Mouse (Mus musculus) midbrain, embryonic 15.5 days (tissue): ENCODE results near the gene Pik3ap1. TPM values are rescaled to one million over a fixed set of nuclear protein-coding genes. Genes with fewer than 3 reads are reported as not detected.

Source experiments
- ATAC-seq: fragments of 200-750 bp; cut with Nextera tagmentation; replicated peaks from 2 replicates; pipeline ENCODE4 v1.8.0; 2017; ENCODE audit warnings: moderate TSS enrichment
- H3K27ac ChIP-seq: fragments of 300-500 bp; sonication (generic); 2 replicates; pipeline ENCODE4 v1.5.1; 2015; ENCODE audit warnings: mild to moderate bottlenecking, inconsistent platforms
- H3K27me3 ChIP-seq: fragments of 300-500 bp; sonication (generic); replicated peaks from 2 replicates; pipeline ENCODE4 v1.6.1; 2015; ENCODE audit warnings: inconsistent platforms
- H3K36me3 ChIP-seq: fragments of 300-500 bp; sonication (generic); replicated peaks from 2 replicates; pipeline ENCODE4 v1.6.1; 2015; ENCODE audit warnings: inconsistent platforms
- H3K4me1 ChIP-seq: fragments of 300-500 bp; sonication (generic); 2 replicates; pipeline ENCODE4 v1.6.1; 2015; ENCODE audit warnings: inconsistent platforms
- H3K4me2 ChIP-seq: fragments of 300-500 bp; sonication (generic); 2 replicates; pipeline ENCODE4 v1.6.1; 2015; ENCODE audit warnings: inconsistent platforms, mild to moderate bottlenecking, moderate library complexity
- H3K4me3 ChIP-seq: fragments of 300-500 bp; sonication (generic); 2 replicates; pipeline ENCODE4 v1.5.1; 2015; ENCODE audit warnings: mild to moderate bottlenecking, inconsistent platforms
- H3K9ac ChIP-seq: fragments of 300-500 bp; sonication (generic); 2 replicates; pipeline ENCODE4 v1.6.1; 2015; ENCODE audit warnings: mild to moderate bottlenecking, inconsistent platforms
- H3K9me3 ChIP-seq: fragments of 300-500 bp; sonication (generic); 2 replicates; pipeline ENCODE4 v1.6.1; 2016; ENCODE audit warnings: inconsistent platforms
- WGBS: fragments of 180-500 bp; shearing (Covaris S2); methylation state at CpG from one replicate; pipeline ENCODE4 v1.1.7; 2015; ENCODE audit warnings: mixed read lengths; 5-methylcytosine and 5-hydroxymethylcytosine counted together
- polyA plus RNA-seq: library from polyadenylated mRNA; unstranded; fragments of >200 nt; fragmentation: Nextera tagmentation; extraction: Ambion mirVana; gene quantifications from 2 replicates; pipeline ENCODE4 v1.2.1, GENCODE M21; 2015

Gene Pik3ap1
- polyA plus RNA-seq, 1 experiment from 2014 or later: 2.4 TPM

DNA sequence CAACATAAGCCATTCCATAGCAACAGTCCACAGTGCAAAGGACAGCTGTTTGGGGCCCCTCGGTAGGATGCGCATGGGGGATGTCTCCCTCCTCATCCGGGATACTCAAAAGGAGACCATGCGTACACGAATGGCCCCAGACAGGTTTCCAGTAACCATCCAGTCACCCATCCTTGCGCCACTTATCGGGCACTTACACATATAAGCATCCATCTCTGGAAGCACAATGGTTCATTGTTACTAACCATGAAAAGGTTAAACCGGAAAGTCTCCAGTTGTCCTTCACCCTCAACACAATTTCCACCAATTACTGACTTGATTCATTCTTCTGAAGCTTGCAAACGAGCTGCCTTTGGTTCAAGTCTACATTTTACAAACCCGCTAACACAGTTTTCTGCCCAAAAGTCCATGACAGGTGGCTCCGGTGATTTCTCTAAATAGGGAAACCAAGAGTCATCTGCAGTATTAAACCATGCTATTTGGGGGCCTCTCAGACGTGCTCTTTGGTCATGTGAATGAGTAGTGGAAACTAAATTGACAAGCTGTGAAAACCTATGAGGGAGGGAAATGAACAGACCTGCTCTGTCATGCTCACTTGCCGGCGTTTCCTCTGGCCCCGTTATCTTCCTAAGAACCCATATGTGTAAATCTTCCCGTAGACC is 18.6 kb downstream of the Pik3ap1 start:
- WGBS: 88% methylated on average over 16 of the region's 16 CpGs
- Histone ChIP-seq H3K4me1 (no peaks in the 10 kb centered on the region), H3K27ac (no peak overlapping the region), H3K9ac (no peak overlapping the region), H3K27me3 (no peaks in the 10 kb centered on the region), H3K4me3 (no peak overlapping the region), H3K9me3 (no peaks in the 10 kb centered on the region), H3K36me3 (no peaks in the 10 kb centered on the region), H3K4me2 (no peak overlapping the region)
- no peak for ATAC-seq

DNA sequence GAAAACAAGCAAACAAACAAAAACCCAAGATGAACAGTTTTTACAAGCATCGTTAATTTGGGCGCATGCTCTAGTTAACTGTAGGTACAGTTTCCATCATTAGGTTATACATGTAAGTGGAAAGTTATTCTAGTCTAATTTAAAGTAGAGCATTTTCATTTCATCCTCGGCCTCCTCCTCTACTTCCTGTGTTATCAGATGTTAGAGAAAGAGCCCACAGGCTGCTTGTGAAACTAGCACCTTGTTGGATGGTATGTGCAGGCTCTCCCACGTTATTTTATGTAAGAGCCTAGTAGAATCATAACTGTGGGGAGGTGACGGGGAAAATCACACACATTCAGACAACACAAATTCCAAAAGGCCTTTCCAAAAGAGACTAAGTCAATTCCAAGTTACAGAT is 19.3 kb downstream of the Pik3ap1 start:
- Histone ChIP-seq H3K4me2 (no peak overlapping the region), H3K27me3 (no peaks in the 10 kb centered on the region), H3K27ac (no peak overlapping the region), H3K9ac (no peak overlapping the region), H3K4me1 (no peaks in the 10 kb centered on the region), H3K9me3 (no peaks in the 10 kb centered on the region), H3K4me3 (no peak overlapping the region), H3K36me3 (no peaks in the 10 kb centered on the region)
- WGBS: 90% methylated on average over 5 of the region's 5 CpGs
- no peak for ATAC-seq

DNA sequence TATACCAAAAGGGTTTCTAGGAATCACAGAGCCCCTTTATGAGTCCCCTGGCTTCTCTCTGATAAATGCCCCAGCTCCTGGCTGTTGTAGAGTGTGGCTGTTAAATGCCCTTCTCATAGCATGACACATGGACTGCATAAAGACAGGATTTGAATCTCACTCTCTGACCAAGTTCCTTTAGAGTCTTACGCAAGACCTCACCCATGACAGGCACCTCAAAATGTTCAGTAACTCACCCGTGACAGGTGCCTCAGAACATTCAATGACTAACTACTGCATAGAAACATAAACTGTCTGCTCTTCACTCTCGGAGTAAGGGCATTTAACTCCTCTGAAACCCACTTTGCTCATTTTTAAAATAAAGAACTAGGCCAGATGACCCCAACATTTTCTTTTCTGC is 20.4 kb downstream of the Pik3ap1 start:
- no peak for ATAC-seq
- 82% methylated on average over 3 of the region's 3 CpGs for WGBS
- Histone ChIP-seq H3K36me3 (no peaks in the 10 kb centered on the region), H3K9ac (no peak overlapping the region), H3K4me3 (no peak overlapping the region), H3K9me3 (no peaks in the 10 kb centered on the region), H3K4me1 (no peaks in the 10 kb centered on the region), H3K4me2 (no peak overlapping the region), H3K27me3 (no peaks in the 10 kb centered on the region), H3K27ac (no peak overlapping the region)

DNA sequence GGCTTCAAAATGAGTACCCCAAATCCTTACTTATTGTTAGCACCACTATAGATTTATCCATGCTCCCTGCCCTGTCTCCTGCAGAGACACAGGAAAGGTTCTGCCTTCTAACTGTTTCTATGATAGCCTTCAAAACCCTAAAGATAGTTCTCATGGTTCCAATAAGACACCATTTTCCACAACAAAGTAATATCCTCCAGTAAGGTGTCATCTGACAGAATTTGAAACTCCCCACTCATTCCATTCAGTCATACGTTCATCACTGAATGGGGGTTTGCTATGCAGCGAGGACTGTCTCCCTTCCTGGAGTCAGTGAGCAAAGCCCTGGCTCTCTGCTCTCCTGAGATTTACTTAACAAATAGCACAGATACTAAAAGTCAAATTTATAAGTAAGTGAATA is 21.9 kb downstream of the Pik3ap1 start:
- H3K9ac ChIP-seq: no peak overlapping the region
- H3K4me1 ChIP-seq: no peaks in the 10 kb centered on the region
- H3K9me3 ChIP-seq: no peaks in the 10 kb centered on the region
- no peak overlapping the region for H3K4me2 ChIP-seq
- no peak overlapping the region for H3K4me3 ChIP-seq
- H3K27ac ChIP-seq: no peak overlapping the region
- H3K27me3 ChIP-seq: no peaks in the 10 kb centered on the region
- ATAC-seq: no peak
- no peaks in the 10 kb centered on the region for H3K36me3 ChIP-seq
- 83% methylated on average over 2 of the region's 2 CpGs for WGBS

DNA sequence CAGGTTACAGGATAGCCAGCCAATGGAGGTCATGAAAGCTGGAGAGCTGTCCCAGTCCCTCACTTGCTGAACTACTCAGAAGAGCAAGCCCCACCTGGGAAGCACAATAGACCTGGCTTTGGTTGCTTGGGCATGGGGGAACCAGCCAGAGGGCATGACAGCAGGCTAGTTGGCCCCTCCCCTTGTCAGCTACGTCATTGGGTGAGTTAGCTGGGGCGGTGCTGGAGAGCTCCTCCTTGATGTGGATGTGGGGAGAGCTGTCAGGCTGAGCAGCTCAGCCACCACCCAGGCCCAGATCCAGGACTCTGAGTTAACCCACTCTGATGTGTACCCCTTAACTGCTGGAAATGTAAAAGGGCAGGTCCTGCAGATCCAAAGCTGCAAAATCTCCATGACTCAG is 24.4 kb downstream of the Pik3ap1 start:
- Histone ChIP-seq H3K27me3 (no peaks in the 10 kb centered on the region), H3K4me1 (no peaks in the 10 kb centered on the region), H3K4me2 (no peak overlapping the region), H3K36me3 (no peaks in the 10 kb centered on the region), H3K27ac (no peak overlapping the region), H3K4me3 (no peak overlapping the region), H3K9ac (no peak overlapping the region), H3K9me3 (no peaks in the 10 kb centered on the region)
- WGBS: 11% methylated on average over 2 of the region's 2 CpGs
- ATAC-seq: no peak

DNA sequence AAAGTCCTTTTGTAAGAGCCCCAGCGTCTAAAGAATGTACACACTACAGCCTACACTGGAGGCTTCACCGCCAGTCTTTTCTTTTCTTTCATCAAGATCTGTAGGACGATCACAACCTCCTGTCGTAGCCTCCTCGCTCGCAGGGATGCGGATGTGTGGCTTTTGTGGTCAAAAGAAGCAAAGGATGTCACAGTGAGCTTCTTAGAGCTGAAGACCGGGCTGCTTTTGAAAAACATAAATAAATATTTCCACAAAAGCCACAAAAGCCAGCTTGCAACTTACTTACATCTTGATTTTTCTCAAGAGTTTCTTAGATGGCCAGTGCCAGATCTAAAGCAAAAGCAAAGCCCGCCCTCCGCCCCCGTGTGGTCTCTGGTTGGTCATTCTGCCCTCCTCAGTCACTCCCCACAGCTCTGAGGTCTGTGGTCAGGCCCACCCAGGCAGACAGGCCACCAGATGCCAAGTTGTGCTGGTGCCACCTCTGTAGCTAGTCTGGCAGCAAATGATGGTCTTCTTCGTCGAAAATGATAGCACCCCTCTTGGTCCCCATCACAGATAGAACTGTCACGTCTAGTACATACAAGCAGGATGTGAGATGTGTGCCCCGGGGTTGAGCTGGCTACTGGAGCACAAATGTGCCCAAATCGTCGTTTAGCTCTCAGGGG is 30.5 kb downstream of the Pik3ap1 start:
- Histone ChIP-seq H3K36me3 (no peaks in the 10 kb centered on the region), H3K4me2 (no peak overlapping the region), H3K27me3 (no peaks in the 10 kb centered on the region), H3K9me3 (no peaks in the 10 kb centered on the region), H3K27ac (no peak overlapping the region), H3K9ac (no peak overlapping the region), H3K4me3 (no peak overlapping the region), H3K4me1 (no peaks in the 10 kb centered on the region)
- ATAC-seq: no peak
- WGBS: 83% methylated on average over 17 of the region's 17 CpGs

DNA sequence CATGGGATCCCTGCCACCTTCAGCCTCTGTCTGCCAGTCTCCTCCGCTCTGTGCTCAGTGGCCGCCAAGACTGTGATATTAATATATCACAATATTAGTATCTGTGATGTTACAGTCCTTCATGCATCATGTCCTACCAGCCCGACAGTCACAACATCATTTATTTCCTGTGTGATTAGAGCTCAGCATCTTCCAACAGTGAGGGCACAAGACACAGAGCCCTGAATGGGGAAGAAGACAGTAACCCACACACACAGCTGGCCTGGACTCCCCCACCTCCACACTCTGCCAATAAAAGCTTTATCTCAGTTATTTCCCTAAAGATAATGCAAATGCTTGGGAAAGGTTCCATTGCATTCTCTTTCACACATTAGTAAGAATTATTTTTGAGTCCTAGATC is 35.3 kb downstream of the Pik3ap1 start:
- no peak for ATAC-seq
- peaks cover 5% of the 10 kb centered on the region; the same call in 1 of the 2 replicates for H3K4me1 ChIP-seq
- no peak overlapping the region for H3K4me3 ChIP-seq
- no peak overlapping the region for H3K9ac ChIP-seq
- no peak overlapping the region for H3K27ac ChIP-seq
- H3K9me3 ChIP-seq: no peaks in the 10 kb centered on the region
- WGBS: 91% methylated on average over 3 of the region's 3 CpGs
- H3K27me3 ChIP-seq: no peaks in the 10 kb centered on the region
- no peaks in the 10 kb centered on the region for H3K36me3 ChIP-seq
- no peak overlapping the region for H3K4me2 ChIP-seq

DNA sequence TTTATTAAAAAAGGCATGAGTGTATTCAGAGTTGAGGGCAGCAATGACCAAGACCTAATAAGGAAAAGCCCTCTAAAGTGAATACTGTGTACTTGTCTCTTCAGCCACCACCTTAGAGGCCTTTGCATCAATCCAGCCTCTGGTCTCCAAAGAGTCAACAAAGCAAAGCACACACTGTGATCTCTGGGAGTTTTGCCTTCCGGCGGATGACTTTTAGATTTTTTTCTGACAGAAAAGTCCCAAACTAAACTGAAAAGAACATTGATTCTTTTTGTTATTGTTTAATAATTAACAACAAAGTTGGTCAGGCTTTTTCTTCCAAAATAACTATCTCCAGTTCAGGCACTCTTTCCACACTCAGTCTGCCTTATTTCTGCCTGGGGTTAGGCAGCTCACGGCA is 36.7 kb downstream of the Pik3ap1 start:
- no peaks in the 10 kb centered on the region for H3K27me3 ChIP-seq
- no peaks in the 10 kb centered on the region for H3K9me3 ChIP-seq
- ATAC-seq: no peak
- WGBS: 93% methylated on average over 3 of the region's 3 CpGs
- no peak overlapping the region for H3K4me2 ChIP-seq
- no peak overlapping the region for H3K9ac ChIP-seq
- H3K36me3 ChIP-seq: no peaks in the 10 kb centered on the region
- no peak overlapping the region for H3K4me3 ChIP-seq
- no peak overlapping the region for H3K27ac ChIP-seq
- H3K4me1 ChIP-seq: peaks cover 5% of the 10 kb centered on the region; the same call in 1 of the 2 replicates

DNA sequence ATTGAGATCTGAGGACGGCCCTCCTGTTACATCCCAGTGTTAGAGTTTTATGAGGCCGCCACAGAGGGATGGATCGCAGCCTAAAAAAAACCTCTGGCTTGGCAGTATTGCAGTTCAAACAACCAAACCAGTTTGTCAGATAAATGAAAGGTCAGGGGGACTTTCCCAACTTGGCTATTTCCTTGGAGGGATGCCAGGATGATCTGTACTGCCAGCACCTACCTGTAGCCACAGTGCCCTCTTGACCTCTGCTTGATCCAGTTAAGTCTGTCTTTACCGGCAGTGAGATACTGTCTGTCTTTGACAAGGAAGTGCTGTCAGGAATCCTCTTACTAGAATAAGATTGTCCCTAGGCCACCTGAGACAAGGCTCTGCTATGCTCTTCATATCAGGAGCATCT is 37.6 kb downstream of the Pik3ap1 start:
- ATAC-seq: no peak

DNA sequence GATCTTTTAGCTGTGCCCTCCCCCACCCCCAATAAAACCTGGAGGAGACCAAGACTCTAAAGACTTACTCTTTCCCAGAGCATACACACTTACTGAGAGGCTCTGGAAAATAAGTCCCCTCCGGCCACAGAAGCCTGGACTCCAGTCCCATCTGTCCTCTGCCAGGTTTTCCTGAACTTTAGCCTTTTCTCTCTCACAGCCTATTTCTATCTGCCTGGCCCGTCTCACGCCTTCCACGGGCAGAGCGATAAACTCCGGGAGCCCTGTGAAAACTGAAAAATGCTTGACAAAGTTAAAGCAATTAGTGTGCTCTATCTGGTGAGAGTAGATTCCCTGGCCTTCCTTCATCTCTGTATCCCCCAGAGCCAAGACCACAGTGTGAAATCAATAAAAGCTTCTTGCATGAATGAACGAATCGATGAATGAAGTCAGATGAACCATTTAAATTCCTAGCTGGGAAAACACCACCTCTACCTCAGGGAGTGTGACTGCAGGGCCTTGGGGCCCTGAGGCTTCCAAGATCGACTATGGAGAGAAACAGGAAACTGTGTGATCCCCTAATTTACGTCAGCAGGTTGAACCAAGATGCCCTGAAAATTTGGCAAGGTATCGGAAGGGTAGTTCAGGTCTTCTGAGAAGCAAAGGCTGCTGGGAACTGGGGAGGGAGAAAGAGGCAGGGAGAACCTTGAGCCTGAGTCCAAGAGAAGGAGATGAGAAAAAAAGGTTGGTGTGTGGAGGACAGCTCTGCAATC is 38.6 kb downstream of the Pik3ap1 start:
- H3K4me1 ChIP-seq: peaks cover 5% of the 10 kb centered on the region; the same call in 1 of the 2 replicates
- no peaks in the 10 kb centered on the region for H3K27me3 ChIP-seq
- WGBS: 61% methylated on average over 11 of the region's 11 CpGs
- H3K9me3 ChIP-seq: no peaks in the 10 kb centered on the region
- H3K4me3 ChIP-seq: no peak overlapping the region
- no peak for ATAC-seq
- H3K36me3 ChIP-seq: no peaks in the 10 kb centered on the region
- no peak overlapping the region for H3K9ac ChIP-seq
- H3K4me2 ChIP-seq: no peak overlapping the region
- no peak overlapping the region for H3K27ac ChIP-seq

More for the DNA sequence above, 37.6 kb downstream of the Pik3ap1 start:
- no peaks in the 10 kb centered on the region for H3K9me3 ChIP-seq
- H3K27ac ChIP-seq: no peak overlapping the region
- no peaks in the 10 kb centered on the region for H3K36me3 ChIP-seq
- no peaks in the 10 kb centered on the region for H3K27me3 ChIP-seq
- no peak overlapping the region for H3K4me2 ChIP-seq
- 77% methylated on average over 4 of the region's 4 CpGs for WGBS
- H3K4me1 ChIP-seq: peaks cover 5% of the 10 kb centered on the region; the same call in 1 of the 2 replicates
- H3K9ac ChIP-seq: no peak overlapping the region
- no peak overlapping the region for H3K4me3 ChIP-seq

DNA sequence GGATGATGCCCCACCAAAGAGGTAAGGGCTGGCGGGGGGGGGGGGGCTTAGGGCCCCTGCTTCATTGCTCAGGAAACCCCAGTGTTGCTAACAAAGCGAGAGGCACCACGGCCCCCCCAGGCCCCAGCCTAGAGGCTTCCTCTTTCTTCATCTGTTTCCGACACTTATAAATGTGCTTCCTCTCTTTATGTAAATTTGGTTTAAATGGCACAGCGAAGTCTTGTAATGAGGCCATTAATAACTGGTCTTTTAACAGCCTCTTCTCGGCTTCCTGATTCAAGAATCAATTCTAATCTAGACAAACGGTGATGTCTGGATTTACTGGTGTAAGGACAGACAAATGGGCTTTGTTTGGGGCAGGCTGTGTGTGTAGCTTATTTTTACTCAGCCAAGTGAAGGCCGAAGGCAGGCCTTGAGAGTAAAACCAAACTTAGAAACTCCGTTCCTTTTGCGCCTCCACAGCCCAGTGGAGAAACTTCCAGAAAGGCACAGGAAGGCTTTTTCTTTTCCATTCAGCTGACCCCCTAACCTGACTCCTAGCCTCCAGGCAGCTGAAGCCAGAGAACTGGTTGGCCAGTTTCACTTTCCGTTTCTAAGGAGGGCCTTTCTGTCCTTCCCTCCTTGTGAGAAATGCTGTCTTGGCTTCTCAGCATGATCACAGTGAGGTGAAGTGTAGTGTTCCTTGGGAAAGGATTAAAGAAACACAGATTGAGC is 39.7 kb downstream of the Pik3ap1 start:
- ATAC-seq: no peak
- H3K9me3 ChIP-seq: no peaks in the 10 kb centered on the region
- WGBS: 62% methylated on average over 11 of the region's 11 CpGs
- no peak overlapping the region for H3K27ac ChIP-seq
- no peak overlapping the region for H3K4me3 ChIP-seq
- H3K36me3 ChIP-seq: no peaks in the 10 kb centered on the region
- no peaks in the 10 kb centered on the region for H3K27me3 ChIP-seq
- H3K4me1 ChIP-seq: peaks cover 5% of the 10 kb centered on the region; the same call in 1 of the 2 replicates
- H3K4me2 ChIP-seq: no peak overlapping the region
- no peak overlapping the region for H3K9ac ChIP-seq

DNA sequence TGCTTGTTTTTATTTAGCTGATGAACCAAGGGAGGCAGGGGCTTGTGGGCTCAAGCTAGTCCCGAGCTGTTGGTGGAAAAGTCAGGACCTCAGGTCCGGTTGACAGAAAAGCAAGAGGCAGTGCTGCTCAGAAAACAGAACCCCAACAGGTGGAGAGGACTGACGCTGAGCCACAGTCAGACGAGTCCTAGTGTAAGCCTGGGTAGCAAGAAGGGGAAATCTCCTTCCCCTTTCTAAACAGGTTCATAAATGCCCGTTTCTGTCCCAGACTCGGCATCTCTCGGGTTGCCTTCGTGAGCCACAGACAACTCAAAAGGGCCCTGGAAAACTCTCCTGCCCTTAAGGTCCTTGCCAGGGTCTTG is 40.3 kb downstream of the Pik3ap1 start:
- no peak overlapping the region for H3K27ac ChIP-seq

More for the DNA sequence above, 40.3 kb downstream of the Pik3ap1 start:
- ATAC-seq: no peak
- no peak overlapping the region for H3K9ac ChIP-seq
- no peaks in the 10 kb centered on the region for H3K27me3 ChIP-seq
- 86% methylated on average over 8 of the region's 8 CpGs for WGBS
- H3K4me3 ChIP-seq: no peak overlapping the region
- no peaks in the 10 kb centered on the region for H3K9me3 ChIP-seq
- no peak overlapping the region for H3K4me2 ChIP-seq
- H3K36me3 ChIP-seq: no peaks in the 10 kb centered on the region
- peaks cover 5% of the 10 kb centered on the region; the same call in 1 of the 2 replicates for H3K4me1 ChIP-seq
